Comparison of ENCODE assay signal across 8 mouse cellular contexts in the genomic region with DNA sequence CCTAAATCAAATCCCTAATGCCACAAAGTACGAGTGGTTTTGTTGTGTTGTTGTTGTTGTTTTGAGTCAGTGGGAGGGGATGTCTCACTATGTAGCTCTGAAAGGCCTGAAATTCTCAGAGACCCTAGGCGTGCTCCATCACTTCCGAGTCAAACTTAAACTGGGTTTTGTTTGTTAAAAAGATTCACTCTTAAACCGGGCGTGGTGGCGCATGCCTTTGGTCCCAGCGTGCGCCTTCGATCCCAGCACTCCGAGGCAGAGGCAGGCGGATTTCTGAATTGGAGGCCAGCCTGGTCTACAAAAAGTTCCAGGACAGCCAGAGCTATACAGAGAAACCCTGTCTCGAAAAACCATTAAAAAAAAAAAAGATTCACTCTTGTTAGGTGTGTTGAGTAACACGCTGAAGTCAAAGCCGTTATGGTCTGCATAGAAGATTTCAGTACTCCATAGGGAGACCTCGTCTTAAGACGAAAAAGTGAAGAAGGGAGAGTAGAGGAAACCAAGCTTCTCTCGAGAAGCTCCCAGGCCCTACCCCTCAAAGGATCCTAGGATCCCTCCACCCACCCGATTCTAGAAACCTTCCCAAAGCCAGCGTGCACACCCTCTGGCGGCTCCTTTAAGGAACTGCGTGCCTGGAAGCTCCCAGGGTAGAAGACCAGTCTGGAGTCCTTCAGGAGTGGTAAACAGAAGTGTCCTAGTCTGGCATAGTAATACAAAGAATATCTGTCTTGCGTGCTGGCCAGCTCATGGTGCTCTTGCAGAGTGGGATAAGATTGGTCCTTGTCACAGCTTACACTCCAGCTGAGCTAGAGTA. TPM values are rescaled to one million over a fixed set of nuclear protein-coding genes. Genes with fewer than 3 reads are reported as not detected.
DNase-seq lines count a peak whose midpoint lies in the region; ATAC-seq lines count a peak whose summit lies in the region.

No protein-coding gene starts in this region.

- peak overlapping the region; percentile 96 for H3K9ac ChIP-seq in forebrain, embryonic 16.5 days (replicated peaks; ENCODE audit: low read depth, low read length)
- H3K9ac ChIP-seq in hindbrain, embryonic 11.5 days (ENCODE audit: low read depth, low read length), result peak overlapping the region; percentile 95

- DNase-seq in ovary, adult 18-20 months (ENCODE audit: low spot score), result peak; percentile 65
- DNase-seq in ovary, postnatal 10 days (ENCODE audit: low spot score), result no peak
- DNase-seq in cerebellum, adult 8-10 months, result peak; percentile 62
- DNase-seq in hindbrain, embryonic 11.5 days (ENCODE audit: low spot score), result peak; percentile 86
- DNase-seq in left cerebral cortex, postnatal 36 days (ENCODE audit: low spot score in 2 of 2), result peak; percentile 57 to 64
- peak; percentile 44 for DNase-seq in right cerebral cortex, postnatal 4 days

- 0 out of 2 replicates have a peak, but pooled peaks have one; percentile 18 for ATAC-seq in forebrain, embryonic 16.5 days
- no peak for ATAC-seq in hindbrain, embryonic 11.5 days (ENCODE audit: low FRiP score)
- peak; percentile 61 for ATAC-seq in megakaryocyte progenitor cell, adult 5-6 weeks (replicated peaks; ENCODE audit: poor library complexity)

- H3K27me3 ChIP-seq in forebrain, embryonic 16.5 days (replicated peaks; ENCODE audit: control insufficient read depth, insufficient read depth, low read length), result no peaks in the 10 kb centered on the region
- H3K27me3 ChIP-seq in hindbrain, embryonic 11.5 days (ENCODE audit: control insufficient read depth, insufficient read depth, low read length), result no peaks in the 10 kb centered on the region

- H3K4me2 ChIP-seq in forebrain, embryonic 16.5 days (ENCODE audit: low read length), result peak overlapping the region; percentile 93
- H3K4me2 ChIP-seq in hindbrain, embryonic 11.5 days (replicated peaks; ENCODE audit: low read depth, low read length), result peak overlapping the region; percentile 90

- H3K36me3 ChIP-seq in forebrain, embryonic 16.5 days (ENCODE audit: control insufficient read depth, insufficient read depth), result no peaks in the 10 kb centered on the region
- no peaks in the 10 kb centered on the region for H3K36me3 ChIP-seq in hindbrain, embryonic 11.5 days (ENCODE audit: control insufficient read depth, insufficient read depth, low read length)

- peaks cover 47% of the 10 kb centered on the region for H3K4me1 ChIP-seq in forebrain, embryonic 16.5 days (replicated peaks; ENCODE audit: control insufficient read depth, insufficient read depth, low read length)
- peaks cover 24% of the 10 kb centered on the region for H3K4me1 ChIP-seq in hindbrain, embryonic 11.5 days (replicated peaks; ENCODE audit: control insufficient read depth, insufficient read depth, low read length)

- H3K9me3 ChIP-seq in forebrain, embryonic 16.5 days (ENCODE audit: control insufficient read depth, low read length), result no peaks in the 10 kb centered on the region
- H3K9me3 ChIP-seq in hindbrain, embryonic 11.5 days (ENCODE audit: control insufficient read depth, low read length), result no peaks in the 10 kb centered on the region

- peak overlapping the region; percentile 90 for H3K27ac ChIP-seq in forebrain, embryonic 16.5 days (ENCODE audit: low read length)
- H3K27ac ChIP-seq in hindbrain, embryonic 11.5 days (ENCODE audit: low read depth, low read length), result peak overlapping the region; percentile 91

- intact Hi-C loops in left cerebral cortex, postnatal 36 days (cut with DNase I), result loop anchor here (5.0 kb wide), 3 partner anchors 33 to 113 kb away; a partner anchor contains a TSS

- H3K4me3 ChIP-seq in forebrain, embryonic 16.5 days (replicated peaks; ENCODE audit: low read length), result peak overlapping the region; percentile 80
- H3K4me3 ChIP-seq in hindbrain, embryonic 11.5 days (ENCODE audit: low read depth, low read length), result peak overlapping the region; percentile 95

- 33% methylated on average over 22 of the region's 22 CpGs for WGBS in forebrain, embryonic 16.5 days
- WGBS in hindbrain, embryonic 11.5 days, result 34% methylated on average over 22 of the region's 22 CpGs

RNA-seq across cellular contexts. Expression of a gene that starts 0.8 kb away (rescaled TPM):
- 11.0 and 14.1 TPM in 2 replicates for polyA plus RNA-seq in forebrain, embryonic 16.5 days (2015; fragmentation: Nextera tagmentation; extraction: Ambion mirVana)
- polyA plus RNA-seq in hindbrain, embryonic 11.5 days (2014; fragmentation: Nextera tagmentation; extraction: Ambion mirVana), result 12.0 and 19.1 TPM in 2 replicates
- total RNA-seq in left cerebral cortex, postnatal 36 days (2021), result 100 to 1,000 TPM; 108 to 115 TPM
- 7.3 and 8.6 TPM in 2 replicates for total RNA-seq in megakaryocyte progenitor cell, adult 5-6 weeks (2015)
- total RNA-seq in megakaryocyte progenitor cell, adult 5-6 weeks (2017), result 25.7 and 28.5 TPM in 2 replicates

RNA-seq across cellular contexts. Expression of a gene that starts 34.4 kb away (rescaled TPM):
- polyA plus RNA-seq in forebrain, embryonic 16.5 days (2015; fragmentation: Nextera tagmentation; extraction: Ambion mirVana), result 134 and 145 TPM in 2 replicates
- 178 and 182 TPM in 2 replicates for polyA plus RNA-seq in hindbrain, embryonic 11.5 days (2014; fragmentation: Nextera tagmentation; extraction: Ambion mirVana)
- 10 to 100 TPM; 79.4 to 87.6 TPM for total RNA-seq in left cerebral cortex, postnatal 36 days (2021)
- total RNA-seq in megakaryocyte progenitor cell, adult 5-6 weeks (2015), result 145 and 177 TPM in 2 replicates
- 81.7 and 92.1 TPM in 2 replicates for total RNA-seq in megakaryocyte progenitor cell, adult 5-6 weeks (2017)

RNA-seq across cellular contexts. Expression of a gene that starts 51.1 kb away (rescaled TPM):
- 0.54 and 0.88 TPM in 2 replicates for polyA plus RNA-seq in forebrain, embryonic 16.5 days (2015; fragmentation: Nextera tagmentation; extraction: Ambion mirVana)
- 0.18 and 0.22 TPM in 2 replicates for polyA plus RNA-seq in hindbrain, embryonic 11.5 days (2014; fragmentation: Nextera tagmentation; extraction: Ambion mirVana)
- total RNA-seq in left cerebral cortex, postnatal 36 days (2021), result 1 to 10 TPM; 3.7 to 4.8 TPM
- total RNA-seq in megakaryocyte progenitor cell, adult 5-6 weeks (2015), result 39.5 and 43.6 TPM in 2 replicates
- 12.5 and 15.5 TPM in 2 replicates for total RNA-seq in megakaryocyte progenitor cell, adult 5-6 weeks (2017)
